Mouse (Mus musculus) lung, embryonic 16.5 days (tissue): ENCODE measurements at regions not wholly inside any gene's neighbourhood (a gene's known extent, or its start where the extent isn't known, plus 50 kb on each side); places are given as distances from the start of the nearest gene placed in this dataset.

Source experiments
- ATAC-seq: fragments of 200-750 bp; cut with Nextera tagmentation; 2 replicates; pipeline ENCODE4 v1.8.0; 2017; ENCODE audit warnings: low read depth, mild to moderate bottlenecking, moderate library complexity
- H3K27ac ChIP-seq: fragments of 300-500 bp; sonication (generic); 2 replicates; pipeline ENCODE4 v1.5.1; 2014; ENCODE audit warnings: mild to moderate bottlenecking, control low read depth, low read length
- H3K27me3 ChIP-seq: fragments of 300-500 bp; sonication (generic); 2 replicates; pipeline ENCODE4 v1.6.1; 2014; ENCODE audit warnings: low read depth, low read length, mixed read lengths; ENCODE audit not compliant: control insufficient read depth, insufficient read depth
- H3K36me3 ChIP-seq: fragments of 300-500 bp; sonication (generic); 2 replicates; pipeline ENCODE4 v1.6.1; 2014; ENCODE audit warnings: low read length; ENCODE audit not compliant: control insufficient read depth, insufficient read depth
- H3K4me1 ChIP-seq: fragments of 300-500 bp; sonication (generic); replicated peaks from 2 replicates; pipeline ENCODE4 v1.6.1; 2014; ENCODE audit warnings: low read length, mixed read lengths; ENCODE audit not compliant: control insufficient read depth, insufficient read depth
- H3K4me2 ChIP-seq: fragments of 300-500 bp; sonication (generic); 2 replicates; pipeline ENCODE4 v1.6.1; 2014; ENCODE audit warnings: low read depth, low read length, control low read depth
- H3K4me3 ChIP-seq: fragments of 300-500 bp; sonication (generic); 2 replicates; pipeline ENCODE4 v1.5.1; 2014; ENCODE audit warnings: mild to moderate bottlenecking, low read length, control low read depth
- H3K9ac ChIP-seq: fragments of 300-500 bp; sonication (generic); 2 replicates; pipeline ENCODE4 v1.6.1; 2014; ENCODE audit warnings: low read length, control low read depth
- H3K9me3 ChIP-seq: fragments of 300-500 bp; sonication (generic); 2 replicates; pipeline ENCODE4 v1.6.1; 2016; ENCODE audit warnings: low read length; ENCODE audit not compliant: control insufficient read depth
- WGBS: fragments of 180-500 bp; shearing (Covaris S2); extraction: QIAGEN DNeasy Blood & Tissue Kit; methylation state at CpG from one replicate; pipeline ENCODE4 v1.1.7; 2014; 5-methylcytosine and 5-hydroxymethylcytosine counted together

GRCm38 (mm10) chr1:33098062-33098461, 551.0 kb upstream of the Gm5415 start:
- Histone ChIP-seq H3K36me3 (no peaks in the 10 kb centered on the region), H3K4me3 (no peak overlapping the region), H3K4me2 (no peak overlapping the region), H3K9me3 (no peaks in the 10 kb centered on the region), H3K27ac (no peak overlapping the region), H3K9ac (no peak overlapping the region), H3K4me1 (no peaks in the 10 kb centered on the region), H3K27me3 (no peaks in the 10 kb centered on the region)
- no peak for ATAC-seq
- 61% methylated on average over 3 of the region's 3 CpGs for WGBS

GRCm38 (mm10) chr1:33096851-33097250, 549.8 kb upstream of the Gm5415 start:
- Histone ChIP-seq H3K27me3 (no peaks in the 10 kb centered on the region), H3K36me3 (no peaks in the 10 kb centered on the region), H3K27ac (no peak overlapping the region), H3K9ac (no peak overlapping the region), H3K4me1 (no peaks in the 10 kb centered on the region), H3K4me3 (no peak overlapping the region), H3K9me3 (no peaks in the 10 kb centered on the region), H3K4me2 (no peak overlapping the region)
- WGBS: 65% methylated on average over 1 of the region's 1 CpGs
- ATAC-seq: no peak

- Histone ChIP-seq H3K27ac (no peak overlapping the region), H3K9ac (no peak overlapping the region), H3K36me3 (no peaks in the 10 kb centered on the region), H3K9me3 (no peaks in the 10 kb centered on the region), H3K4me2 (no peak overlapping the region), H3K4me3 (no peak overlapping the region), H3K27me3 (no peaks in the 10 kb centered on the region), H3K4me1 (no peaks in the 10 kb centered on the region)
- ATAC-seq: no peak
- WGBS: 81% methylated on average over 1 of the region's 1 CpGs
Observed at GRCm38 (mm10) chr1:33074551-33074950, 527.5 kb upstream of the Gm5415 start.

- H3K36me3 ChIP-seq: no peaks in the 10 kb centered on the region
- H3K4me3 ChIP-seq: no peak overlapping the region
- 69% methylated on average over 2 of the region's 2 CpGs for WGBS
- H3K9me3 ChIP-seq: no peaks in the 10 kb centered on the region
- no peak overlapping the region for H3K27ac ChIP-seq
- no peak for ATAC-seq
- no peak overlapping the region for H3K4me2 ChIP-seq
- no peak overlapping the region for H3K9ac ChIP-seq
- no peaks in the 10 kb centered on the region for H3K4me1 ChIP-seq
- H3K27me3 ChIP-seq: no peaks in the 10 kb centered on the region
Observed at GRCm38 (mm10) chr1:33058010-33058409, 510.9 kb upstream of the Gm5415 start.

- Histone ChIP-seq H3K27me3 (no peaks in the 10 kb centered on the region), H3K9me3 (no peaks in the 10 kb centered on the region), H3K4me2 (no peak overlapping the region), H3K4me1 (no peaks in the 10 kb centered on the region), H3K4me3 (no peak overlapping the region), H3K27ac (no peak overlapping the region), H3K9ac (no peak overlapping the region), H3K36me3 (no peaks in the 10 kb centered on the region)
- 77% methylated on average over 2 of the region's 2 CpGs for WGBS
- no peak for ATAC-seq
Observed at GRCm38 (mm10) chr1:33044388-33044787, 497.3 kb upstream of the Gm5415 start.

- Histone ChIP-seq H3K4me3 (no peak overlapping the region), H3K27me3 (no peaks in the 10 kb centered on the region), H3K4me2 (no peak overlapping the region), H3K9me3 (no peaks in the 10 kb centered on the region), H3K4me1 (no peaks in the 10 kb centered on the region), H3K9ac (no peak overlapping the region), H3K27ac (no peak overlapping the region), H3K36me3 (no peaks in the 10 kb centered on the region)
- ATAC-seq: no peak
- 33% methylated on average over 2 of the region's 2 CpGs for WGBS
Observed at GRCm38 (mm10) chr1:33042424-33042823, 495.3 kb upstream of the Gm5415 start.

- ATAC-seq: no peak
- Histone ChIP-seq H3K27ac (no peak overlapping the region), H3K9ac (no peak overlapping the region), H3K4me3 (no peak overlapping the region), H3K36me3 (no peaks in the 10 kb centered on the region), H3K9me3 (no peaks in the 10 kb centered on the region), H3K27me3 (no peaks in the 10 kb centered on the region), H3K4me1 (no peaks in the 10 kb centered on the region), H3K4me2 (no peak overlapping the region)
- 67% methylated on average over 4 of the region's 4 CpGs for WGBS
Observed at GRCm38 (mm10) chr1:33040740-33041139, 493.6 kb upstream of the Gm5415 start.

GRCm38 (mm10) chr1:33031991-33032390, 484.9 kb upstream of the Gm5415 start:
- no peak for ATAC-seq
- Histone ChIP-seq H3K9me3 (no peaks in the 10 kb centered on the region), H3K9ac (no peak overlapping the region), H3K36me3 (no peaks in the 10 kb centered on the region), H3K27me3 (no peaks in the 10 kb centered on the region), H3K4me2 (no peak overlapping the region), H3K4me3 (no peak overlapping the region), H3K27ac (no peak overlapping the region), H3K4me1 (no peaks in the 10 kb centered on the region)
- WGBS: 60% methylated on average over 3 of the region's 3 CpGs

- 72% methylated on average over 8 of the region's 8 CpGs for whole genome bisulfite sequencing
- H3K27me3 ChIP-seq: no peaks in the 10 kb centered on the region
- H3K9ac ChIP-seq: no peak overlapping the region
- H3K9me3 ChIP-seq: no peaks in the 10 kb centered on the region
- ATAC-seq: no peak
- H3K36me3 ChIP-seq: no peaks in the 10 kb centered on the region
- no peaks in the 10 kb centered on the region for H3K4me1 ChIP-seq
- no peak overlapping the region for H3K27ac ChIP-seq
- no peak overlapping the region for H3K4me2 ChIP-seq
- H3K4me3 ChIP-seq: no peak overlapping the region
Observed at GRCm38 (mm10) chr1:33026683-33027415, 479.8 kb upstream of the Gm5415 start.

GRCm38 (mm10) chr1:33025379-33025778, 478.3 kb upstream of the Gm5415 start:
- Histone ChIP-seq H3K9ac (no peak overlapping the region), H3K4me1 (no peaks in the 10 kb centered on the region), H3K4me3 (no peak overlapping the region), H3K27ac (no peak overlapping the region), H3K9me3 (no peaks in the 10 kb centered on the region), H3K4me2 (no peak overlapping the region), H3K27me3 (no peaks in the 10 kb centered on the region), H3K36me3 (no peaks in the 10 kb centered on the region)
- WGBS: 82% methylated on average over 7 of the region's 7 CpGs
- ATAC-seq: no peak
